Mouse (Mus musculus) brain, embryonic 14.5 days (tissue): ENCODE results near the gene Id1. TPM values are rescaled to one million over a fixed set of nuclear protein-coding genes. Genes with fewer than 3 reads are reported as not detected.
A peak's percentile ranks its signal among the peaks of the same experiment; 100 is the strongest.

Source experiments
- DNase-seq: peaks from one replicate; pipeline ENCODE4 v3.0.0-alpha.2; 2011; ENCODE audit warnings: low read depth
- CTCF ChIP-seq: fragments of 200-500 bp; IDR thresholded peaks from 2 replicates; pipeline ENCODE4 v1.5.1; 2012; ENCODE audit warnings: inconsistent platforms, mild to moderate bottlenecking, moderate library complexity, borderline replicate concordance; ENCODE audit not compliant: insufficient read depth, insufficient read length; ENCODE audit errors: extremely low read depth
- POLR2A ChIP-seq: fragments of 200-500 bp; IDR thresholded peaks from 2 replicates; pipeline ENCODE4 v1.6.1; 2012; ENCODE audit warnings: mild to moderate bottlenecking, inconsistent platforms, borderline replicate concordance; ENCODE audit not compliant: poor library complexity, insufficient read depth, insufficient read length, severe bottlenecking; ENCODE audit errors: extremely low read depth
- polyA plus RNA-seq: library from polyadenylated mRNA; depleted of rRNA; stranded (reverse); fragments of >200 nt; gene quantifications from 2 replicates; pipeline ENCODE4 v1.2.3, GENCODE M21; 2012; rRNA removed

The Id1 gene
- polyA plus RNA-seq, 1 experiment: 126 TPM

DNA sequence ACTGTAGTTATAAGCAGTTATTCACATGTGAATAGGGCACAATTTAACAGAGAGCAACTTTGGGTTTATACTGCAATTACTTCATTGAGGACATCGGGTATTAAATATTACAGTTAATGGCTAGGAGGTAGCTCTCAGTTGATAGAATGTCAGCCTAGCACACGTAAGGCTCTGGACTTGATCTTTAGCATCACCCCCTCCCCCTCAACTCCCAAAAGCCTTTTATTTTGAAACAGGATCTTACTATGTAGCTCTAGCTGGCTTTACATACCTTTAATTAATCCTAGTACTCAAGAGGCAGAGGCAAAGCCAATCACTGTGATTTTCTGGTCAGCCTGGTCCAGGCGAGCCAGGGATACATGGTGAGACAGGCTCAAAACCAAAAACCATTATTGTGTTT lies 41.0 kb downstream of the Id1 start:
- TF ChIP-seq CTCF (no peak), POLR2A (no peak)
- no peak for DNase-seq

DNA sequence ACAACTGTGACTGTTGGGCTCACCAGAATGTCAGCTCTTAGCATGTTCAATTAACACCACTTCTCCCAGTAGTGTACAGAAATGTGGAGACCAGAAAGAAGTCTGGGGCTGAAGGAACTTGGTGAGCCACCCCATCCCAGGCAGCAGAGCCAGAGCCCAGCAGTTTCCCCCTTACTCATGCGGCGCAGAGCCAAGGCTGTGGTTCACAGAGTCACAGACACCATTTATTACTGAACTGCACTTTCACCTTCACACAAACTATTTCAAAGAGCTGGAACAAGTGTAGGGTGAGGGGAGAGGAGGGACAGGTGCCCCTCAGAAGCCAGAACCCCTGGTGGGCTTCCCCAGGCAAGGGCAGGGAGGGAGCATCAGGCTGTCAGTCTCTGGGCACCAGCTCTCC lies 44.4 kb downstream of the Id1 start:
- TF ChIP-seq POLR2A: no peak
- TF ChIP-seq CTCF: no peak
- no peak for DNase-seq

- DNase-seq: no peak
- no peak for TF ChIP-seq POLR2A
- no peak for TF ChIP-seq CTCF
These were observed 45.1 kb downstream of the Id1 start for GRCm38 (mm10) chr2:152781031-152781711.

DNA sequence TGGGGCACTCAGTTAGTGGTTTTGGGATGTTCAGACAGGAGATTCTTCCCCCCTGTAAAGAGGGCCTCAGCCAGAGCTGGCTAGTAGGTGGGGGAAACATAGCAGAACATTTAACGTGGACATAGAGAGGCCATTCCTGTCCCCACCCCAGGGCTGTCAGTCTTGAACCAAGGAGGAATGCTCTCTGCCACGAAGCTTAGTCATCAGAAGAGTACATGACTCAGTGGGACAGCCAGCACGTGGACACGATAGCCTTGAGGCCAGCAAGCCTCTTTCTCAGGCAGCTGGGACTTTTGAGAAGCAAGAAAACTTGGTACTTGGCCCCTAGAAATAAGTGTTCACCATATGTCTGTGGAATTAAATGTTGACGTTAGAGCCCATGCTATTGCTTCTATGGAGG lies 46.6 kb downstream of the Id1 start:
- TF ChIP-seq POLR2A (no peak), CTCF (no peak)
- DNase-seq: no peak

DNA sequence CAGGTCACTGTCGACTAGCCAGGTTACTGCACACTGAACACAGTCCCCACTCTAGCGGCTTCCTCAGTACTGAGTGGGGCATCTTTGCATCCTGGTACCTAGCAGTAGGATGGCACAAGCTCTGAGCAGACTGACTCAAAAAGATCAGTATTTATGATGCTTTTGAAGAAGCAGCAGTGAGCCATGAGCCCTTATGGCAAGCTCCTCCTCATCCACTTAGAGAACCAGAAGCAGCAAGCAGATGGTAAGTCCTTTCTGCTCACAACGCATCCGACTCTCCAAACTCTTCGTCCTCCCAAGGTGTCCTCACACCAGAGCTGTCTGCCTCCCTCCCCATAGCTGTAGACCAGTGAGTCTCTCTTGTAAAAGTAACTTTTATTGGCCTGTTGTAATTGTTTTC lies 47.2 kb downstream of the Id1 start:
- no peak for TF ChIP-seq CTCF
- TF ChIP-seq POLR2A: no peak

GRCm38 (mm10) chr2:152784640-152785039 lies 48.6 kb downstream of the Id1 start:
- DNase-seq: no peak
- TF ChIP-seq POLR2A (no peak), CTCF (no peak)

More for the DNA sequence above, 47.2 kb downstream of the Id1 start:
- no peak for DNase-seq

DNA sequence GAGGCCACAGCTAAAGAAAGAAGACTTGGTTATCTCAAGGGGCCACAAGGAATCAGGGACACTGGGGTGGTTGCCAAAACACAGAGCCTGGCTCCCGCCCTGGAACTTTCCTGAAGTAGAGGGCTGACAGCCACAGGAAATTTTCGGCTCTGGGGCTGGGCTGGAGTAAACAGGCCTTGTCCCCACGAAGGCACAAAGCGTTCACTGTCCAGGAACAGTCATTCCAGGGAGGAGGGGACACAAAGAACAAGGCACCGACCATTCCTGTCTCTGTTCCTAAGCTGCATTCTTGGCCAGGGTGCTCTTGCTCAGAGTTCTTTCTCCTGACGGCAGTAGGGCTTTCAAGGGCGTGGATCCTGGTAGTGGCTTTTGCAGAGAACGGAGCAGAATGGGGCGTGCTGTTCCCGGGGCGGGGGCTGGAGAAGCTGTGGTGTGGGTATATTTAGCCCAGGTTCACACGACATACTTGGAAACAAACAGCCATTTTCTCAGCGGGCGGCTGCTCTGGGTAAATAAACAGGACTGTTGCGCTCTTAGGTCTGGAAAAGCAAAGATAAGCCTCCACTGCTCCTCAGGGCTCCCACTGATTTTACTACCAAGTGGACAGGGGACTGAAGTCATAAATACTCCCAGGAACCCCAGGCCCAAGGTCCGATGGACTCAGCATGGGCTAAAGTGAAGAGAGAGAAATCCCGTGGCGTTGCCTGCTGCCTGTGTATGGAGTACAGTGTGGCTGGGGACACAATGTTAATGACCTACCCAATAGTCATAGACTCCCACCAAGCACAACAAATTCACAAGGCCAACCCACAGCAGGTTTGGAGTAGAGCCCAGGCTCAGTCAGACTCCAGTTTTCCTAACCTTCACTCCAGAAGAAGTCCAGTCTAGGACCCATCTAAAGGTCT lies 49.6 kb downstream of the Id1 start:
- no peak for TF ChIP-seq CTCF
- TF ChIP-seq POLR2A: no peak
- peak; percentile 53 for DNase-seq

Other genes starting within 250 kb of the Id1 start
- not detected in 2 replicates for gene Defb22, start 246.1 kb upstream of the Id1 start, polyA plus RNA-seq
- not detected in 2 replicates for gene Defb26, start 224.6 kb upstream of the Id1 start, polyA plus RNA-seq
- gene Defb28, start 218.0 kb upstream of the Id1 start, polyA plus RNA-seq: not detected in 2 replicates
- gene Defb29, start 196.2 kb upstream of the Id1 start, polyA plus RNA-seq: not detected in 2 replicates
- gene Gm17416, start 166.9 kb upstream of the Id1 start, polyA plus RNA-seq: not detected in 2 replicates
- not detected in 2 replicates for gene Defb21, start 163.5 kb upstream of the Id1 start, polyA plus RNA-seq
- gene Defb19, start 155.9 kb upstream of the Id1 start, polyA plus RNA-seq: not detected in 2 replicates
- gene Defb45, start 136.9 kb upstream of the Id1 start, polyA plus RNA-seq: not detected in 2 replicates
- not detected in 2 replicates for gene Defb36, start 131.9 kb upstream of the Id1 start, polyA plus RNA-seq
- gene Defb25, start 113.2 kb upstream of the Id1 start, polyA plus RNA-seq: not detected in 2 replicates
- 0.33 and 0.48 TPM in 2 replicates for gene Rem1, start 109.3 kb upstream of the Id1 start, polyA plus RNA-seq
- gene H13, start 66.8 kb upstream of the Id1 start, polyA plus RNA-seq: 188 and 200 TPM in 2 replicates
- gene Mcts2, start 49.2 kb upstream of the Id1 start, polyA plus RNA-seq: 19.7 and 22.9 TPM in 2 replicates
- 4.3 and 4.8 TPM in 2 replicates for gene Cox4i2, start 17.9 kb downstream of the Id1 start, polyA plus RNA-seq
- 116 and 129 TPM in 2 replicates for gene Bcl2l1, start 95.5 kb downstream of the Id1 start, polyA plus RNA-seq
- gene Tpx2, start 111.7 kb downstream of the Id1 start, polyA plus RNA-seq: 20.8 and 28.8 TPM in 2 replicates
- gene Mylk2, start 175.1 kb downstream of the Id1 start, polyA plus RNA-seq: not detected in 2 replicates
- gene Foxs1, start 197.0 kb downstream of the Id1 start, polyA plus RNA-seq: 4.6 and 5.4 TPM in 2 replicates
- gene Dusp15, start 215.4 kb downstream of the Id1 start, polyA plus RNA-seq: 20.6 and 23.9 TPM in 2 replicates
- gene Ttll9, start 226.2 kb downstream of the Id1 start, polyA plus RNA-seq: 4.5 and 5.8 TPM in 2 replicates